Mouse (Mus musculus) MN1 (cell line): ENCODE data around the gene Rnase2b.
"Not testable (repeated sequence)": the region's sequence is repeated elsewhere in the genome, so short reads cannot be mapped to it uniquely, and the experiment has no call there.

Experiments
- DNase-seq: peaks from one replicate; pipeline ENCODE4 v3.0.0-alpha.2; 2016; ENCODE audit warnings: low spot score

Rnase2b gene

DNA sequence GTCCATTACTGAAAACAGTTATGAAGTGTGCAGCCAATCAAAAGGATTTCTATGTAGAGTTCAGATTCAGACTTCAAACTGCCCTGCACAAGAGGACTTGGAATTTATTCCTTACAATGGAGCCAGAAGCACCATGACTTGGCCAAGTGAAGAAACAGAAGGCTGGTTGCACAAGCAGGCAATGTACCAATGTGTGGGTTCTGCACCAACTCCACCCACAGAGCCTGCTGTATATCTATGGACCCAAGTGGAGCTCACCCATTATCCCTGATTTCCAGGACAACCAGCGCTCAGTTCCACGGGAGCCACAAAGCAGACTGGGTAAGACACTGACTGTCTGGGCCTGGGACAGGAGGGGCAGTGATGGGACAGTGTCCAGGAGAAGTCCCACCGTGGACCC, at the start of gene Rnase2b:
TSS of gene Rnase2b (plus strand) at position 285 of the 400 bp plus-strand sequence.
- not testable (repeated sequence) for DNase-seq

DNA sequence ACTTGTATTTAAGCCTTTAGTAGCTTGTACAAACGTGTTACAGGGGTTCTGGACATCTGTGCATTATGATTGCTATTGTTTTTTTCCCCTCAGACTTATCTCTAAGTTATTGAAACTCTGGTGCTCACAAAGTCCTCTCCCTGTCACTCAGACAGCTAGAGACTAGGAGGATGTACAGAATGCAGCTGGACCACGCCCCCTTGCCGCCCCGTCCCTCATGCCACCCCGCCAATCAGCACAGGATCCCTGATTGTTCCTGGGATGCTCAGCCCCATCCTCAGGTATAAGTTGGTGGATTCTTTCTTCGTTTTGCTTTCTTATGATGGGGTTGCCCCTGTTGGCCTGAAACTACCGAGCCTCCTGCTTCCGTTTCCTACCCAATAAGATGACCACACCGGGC, 48.6 kb upstream of the Rnase2b start:
- DNase-seq: no peak

DNA sequence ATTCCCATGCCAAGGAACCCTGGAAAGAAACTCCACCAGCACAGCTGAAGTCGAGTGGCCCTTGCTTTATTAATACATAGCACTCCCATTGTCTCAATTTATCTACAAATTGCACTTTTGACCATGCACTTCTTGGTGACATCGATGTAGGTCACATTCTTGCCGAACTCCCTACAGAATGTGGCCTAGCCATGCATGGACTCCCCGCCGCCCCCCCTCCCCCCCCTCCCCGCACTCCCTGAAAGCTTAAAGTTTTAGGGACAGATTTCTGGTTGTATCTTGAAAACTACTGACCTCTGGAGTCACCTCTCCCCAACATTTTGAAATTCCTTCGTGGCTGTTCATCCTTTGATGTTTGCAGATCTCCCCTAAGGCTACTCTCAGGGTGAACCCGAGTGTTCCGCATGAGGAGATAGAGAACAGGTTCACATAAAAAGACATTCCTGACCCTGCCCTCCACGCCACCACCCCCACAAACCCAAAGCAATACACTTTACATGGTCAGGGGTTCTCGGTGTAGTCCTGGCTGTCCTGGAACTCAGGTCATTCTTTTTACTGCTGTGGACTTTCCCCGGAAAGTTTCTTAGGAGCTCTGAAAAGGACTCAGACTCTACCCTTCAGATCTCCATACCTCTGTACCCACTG, 48.0 kb upstream of the Rnase2b start, which contains the start of gene Eddm3b:
TSS of gene Eddm3b (plus strand) at position 511 of the 645 bp plus-strand sequence.
- no peak for DNase-seq

DNA sequence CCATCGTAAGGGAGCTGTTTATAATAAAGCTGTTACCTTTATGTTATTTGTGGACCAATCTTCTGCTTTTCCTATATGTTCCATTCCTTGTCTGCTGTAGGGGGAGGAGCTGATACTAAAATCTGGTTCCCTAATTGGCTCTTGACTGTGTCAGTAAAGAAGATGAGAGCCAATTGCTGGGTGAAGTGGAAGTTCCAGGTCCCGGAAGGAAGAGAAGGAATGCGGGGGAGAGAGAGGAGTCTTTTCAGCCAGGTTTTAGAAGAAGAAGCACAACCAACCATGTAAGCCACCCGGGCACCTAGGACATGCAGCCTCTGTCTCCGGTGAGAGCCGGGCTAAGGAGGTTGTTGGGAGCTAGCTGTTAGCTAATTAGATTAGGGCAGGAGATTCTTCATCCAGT, 36.4 kb upstream of the Rnase2b start:
- DNase-seq: no peak

DNA sequence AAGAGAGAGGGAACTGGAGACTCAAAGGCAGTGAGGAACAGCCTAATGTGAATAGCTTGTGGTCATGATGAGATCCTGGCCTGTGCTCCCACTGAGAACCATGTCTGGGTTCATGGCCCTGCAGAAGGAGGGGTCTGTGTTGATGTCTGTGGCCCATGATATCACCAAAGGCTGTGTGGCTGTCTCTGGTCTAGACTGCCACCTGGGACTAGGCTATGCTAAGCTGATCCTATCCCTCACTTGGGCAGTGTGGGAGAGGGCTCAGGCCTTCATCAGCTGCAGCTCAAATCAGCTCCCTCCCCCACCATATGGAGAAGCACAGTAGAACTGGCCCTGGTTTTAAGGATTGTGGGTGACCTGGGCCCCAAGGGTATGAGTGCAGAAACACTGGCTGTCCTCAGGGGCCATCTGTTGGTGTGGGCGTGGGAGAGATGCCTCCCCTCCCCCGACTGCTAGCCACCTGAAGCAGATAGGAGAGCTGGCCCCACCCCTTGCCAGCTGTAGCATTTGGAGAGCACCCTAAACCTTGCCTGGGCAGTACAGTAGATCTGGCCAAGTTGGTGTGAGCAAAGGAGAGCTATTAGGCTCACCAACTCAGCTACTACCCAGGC, 34.3 kb upstream of the Rnase2b start:
- no peak for DNase-seq

DNA sequence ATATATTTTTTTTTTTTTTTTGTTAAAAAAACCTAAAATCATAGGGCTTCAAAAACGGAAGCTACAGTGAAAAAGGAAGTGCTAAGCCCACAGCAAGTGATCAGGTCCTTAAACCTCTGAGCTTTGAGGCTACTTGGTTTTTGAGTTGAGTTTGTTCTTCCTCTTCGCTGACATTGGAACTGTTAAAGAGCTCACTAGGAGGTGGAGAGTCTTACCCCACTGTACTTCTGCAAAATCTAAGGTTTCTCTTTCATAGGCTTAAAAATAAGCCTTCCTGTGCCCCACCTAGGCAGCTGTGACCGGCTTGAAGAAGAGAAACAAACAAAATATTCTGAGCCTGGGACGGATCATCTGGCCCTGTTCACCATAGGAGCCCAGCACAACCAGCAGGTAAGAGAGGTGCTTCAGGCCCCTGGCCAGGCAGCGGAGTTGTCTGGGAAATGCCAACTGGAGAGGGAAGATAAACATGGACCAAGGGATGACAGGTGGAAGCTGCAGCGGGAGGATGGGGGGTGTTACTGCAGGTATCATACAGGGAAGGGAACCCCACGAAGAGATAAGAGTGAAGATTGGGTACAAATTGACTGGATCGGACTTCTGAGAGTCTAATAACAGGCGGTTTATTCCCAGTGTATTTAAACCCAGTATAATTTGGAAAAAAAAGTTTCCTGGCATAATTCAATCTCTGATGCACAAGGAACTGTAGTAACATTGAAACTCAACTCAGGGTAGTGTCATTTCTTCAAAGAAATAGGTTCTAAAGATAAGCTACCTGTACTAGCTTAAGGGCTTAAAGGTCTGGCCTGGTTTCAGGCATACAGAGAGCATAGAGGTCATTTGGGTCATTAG, 33.1 kb upstream of the Rnase2b start:
- no peak for DNase-seq

DNA sequence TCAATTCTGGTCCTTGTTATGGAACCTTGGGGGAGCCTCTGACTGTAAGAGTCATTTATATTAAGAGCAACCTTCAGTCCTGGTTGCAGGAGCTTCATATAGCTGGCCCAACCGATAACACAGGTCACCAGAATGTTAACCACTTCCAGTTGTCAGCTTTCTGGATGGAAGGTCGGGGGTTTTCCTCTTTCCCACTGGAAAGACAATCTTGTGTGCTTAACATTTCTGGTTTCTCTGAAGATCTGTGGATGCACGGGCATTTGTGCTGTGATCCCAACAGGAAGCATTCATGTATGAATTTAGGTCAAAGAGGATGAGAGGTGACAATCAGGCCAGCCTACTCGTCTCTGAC, 32.5 kb upstream of the Rnase2b start:
- DNase-seq: no peak

DNA sequence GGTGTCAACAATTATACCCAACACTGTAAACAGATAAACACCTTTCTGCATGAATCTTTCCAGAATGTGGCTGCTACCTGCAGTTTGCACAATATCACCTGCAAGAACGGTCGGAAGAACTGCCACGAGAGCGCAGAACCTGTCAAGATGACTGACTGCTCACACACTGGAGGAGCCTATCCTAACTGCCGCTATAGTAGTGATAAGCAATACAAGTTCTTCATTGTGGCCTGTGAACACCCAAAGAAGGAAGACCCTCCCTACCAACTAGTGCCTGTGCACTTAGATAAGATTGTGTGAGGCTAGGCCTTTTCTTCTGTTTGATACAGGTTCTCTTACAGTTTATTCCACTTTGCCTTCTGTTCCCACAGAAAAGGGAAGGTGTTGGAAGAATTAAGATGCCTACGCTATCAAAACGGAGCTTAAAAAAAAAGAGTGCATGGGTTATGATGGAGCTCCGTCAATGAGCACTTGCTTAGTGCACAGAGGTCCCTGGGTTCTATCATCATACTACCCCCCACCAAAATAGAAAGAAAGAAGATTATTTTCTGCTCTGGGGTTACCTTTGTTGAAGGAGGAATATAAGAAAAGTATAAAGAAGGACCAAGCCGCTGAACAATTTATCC, 31.6 kb upstream of the Rnase2b start:
- DNase-seq: no peak

DNA sequence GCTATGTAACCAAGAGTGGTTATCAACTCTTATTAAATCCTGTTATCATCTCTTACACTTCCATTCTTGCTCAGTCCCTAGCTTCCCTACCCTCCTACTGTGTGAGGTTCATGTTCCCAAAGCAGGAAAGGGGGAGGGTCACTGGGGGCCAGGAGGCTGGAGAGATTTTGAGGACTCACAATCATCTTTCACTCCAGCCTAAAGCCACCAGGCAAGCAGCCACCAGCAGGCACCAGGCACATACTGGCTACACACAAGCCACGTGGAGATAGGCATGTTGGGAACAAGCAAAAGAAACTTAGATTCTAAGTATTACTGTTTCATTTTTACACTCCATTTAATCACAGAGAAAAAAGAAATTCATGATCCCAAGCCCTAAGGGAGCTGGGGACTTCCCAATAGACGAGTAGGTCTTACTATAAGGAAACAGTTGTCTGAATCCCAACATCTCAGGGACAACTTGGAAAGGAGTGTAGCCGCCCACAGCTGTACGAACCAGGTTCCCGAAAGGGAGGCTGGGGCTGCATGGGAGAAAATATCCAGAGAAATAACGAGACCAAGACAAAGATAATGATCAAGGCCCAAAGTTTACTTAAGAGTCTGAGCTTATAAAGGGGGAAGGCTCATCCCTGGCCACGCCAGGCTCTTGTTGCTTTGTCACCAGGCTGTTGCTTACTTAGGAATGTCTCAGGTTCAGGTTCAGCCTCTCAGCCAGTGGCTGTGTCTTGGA, 30.8 kb upstream of the Rnase2b start:
- DNase-seq: no peak

DNA sequence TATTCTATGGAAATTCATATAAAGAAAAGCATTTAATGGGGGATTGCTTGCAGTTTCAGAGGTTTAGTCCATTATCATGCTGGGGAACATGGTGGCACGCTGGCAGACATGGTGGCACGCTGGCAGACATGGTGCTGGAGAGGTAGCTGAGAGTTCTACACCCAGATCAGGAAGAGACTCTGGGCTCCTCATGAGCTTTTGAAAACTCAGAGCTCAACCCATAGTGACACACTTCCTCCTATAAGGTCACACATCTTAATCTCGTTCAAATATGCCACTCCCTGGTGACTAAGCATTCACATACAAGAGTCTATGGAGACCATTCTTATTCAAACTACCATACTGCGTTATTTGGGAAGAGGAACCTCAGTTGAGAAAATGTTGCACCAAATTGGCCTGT, 29.7 kb upstream of the Rnase2b start:
- DNase-seq: no peak

DNA sequence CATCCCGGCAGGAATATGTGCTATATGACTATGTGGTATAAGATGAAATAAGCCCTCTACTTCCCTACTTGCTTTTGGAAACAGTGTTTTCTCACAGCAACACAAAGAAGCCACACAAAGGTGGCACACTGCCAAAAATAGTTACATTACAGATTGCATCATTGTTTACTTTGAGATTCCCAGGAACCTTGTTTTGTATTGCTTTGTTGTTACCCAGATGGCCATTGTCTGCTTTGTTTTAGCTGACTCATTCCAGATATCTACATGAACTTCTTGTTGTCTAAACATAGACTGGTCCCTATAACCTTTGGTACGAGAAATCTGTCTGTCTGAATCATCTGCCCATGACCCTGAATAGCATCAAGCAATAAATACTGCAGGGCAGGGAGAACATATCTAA, 21.7 kb upstream of the Rnase2b start:
- peak; percentile 9 for DNase-seq

DNA sequence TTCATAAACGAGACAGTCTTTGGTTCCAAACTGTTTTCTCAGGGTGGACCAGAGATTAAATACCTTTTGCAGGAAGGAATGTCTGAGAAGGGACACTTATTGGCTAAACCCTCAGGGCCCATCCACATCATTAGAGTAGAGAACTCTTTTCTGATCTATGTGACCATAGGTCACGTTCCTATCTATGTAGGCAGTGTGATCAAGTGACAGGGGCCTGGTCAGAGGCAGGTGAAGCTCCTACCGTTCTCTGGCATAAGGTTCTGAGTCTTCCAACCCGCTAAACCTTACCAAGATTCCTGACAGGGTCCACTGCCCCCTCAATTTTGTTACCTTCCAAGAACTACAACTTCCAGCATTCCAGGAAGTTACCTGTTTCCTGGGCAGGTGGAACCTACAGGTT, 19.9 kb upstream of the Rnase2b start:
- DNase-seq: no peak

DNA sequence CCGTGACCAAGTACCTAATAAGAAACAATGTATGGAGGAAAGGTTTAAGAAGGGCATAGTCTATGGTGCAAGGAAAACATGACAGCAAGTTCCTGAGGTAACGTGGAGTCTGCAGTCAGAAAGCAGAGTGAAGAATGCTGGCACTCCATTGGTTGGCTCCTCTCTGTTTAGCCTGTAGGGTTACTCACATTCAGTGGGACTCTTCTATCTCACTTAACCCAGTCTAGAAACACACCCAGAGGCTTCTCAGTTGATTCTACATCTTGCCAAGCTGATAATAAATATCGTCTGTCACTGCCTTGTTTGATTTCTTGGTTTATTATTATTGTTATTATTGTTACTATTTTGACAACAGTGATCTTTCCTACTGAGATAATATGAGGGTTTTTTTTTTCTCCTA, 19.5 kb upstream of the Rnase2b start:
- no peak for DNase-seq

DNA sequence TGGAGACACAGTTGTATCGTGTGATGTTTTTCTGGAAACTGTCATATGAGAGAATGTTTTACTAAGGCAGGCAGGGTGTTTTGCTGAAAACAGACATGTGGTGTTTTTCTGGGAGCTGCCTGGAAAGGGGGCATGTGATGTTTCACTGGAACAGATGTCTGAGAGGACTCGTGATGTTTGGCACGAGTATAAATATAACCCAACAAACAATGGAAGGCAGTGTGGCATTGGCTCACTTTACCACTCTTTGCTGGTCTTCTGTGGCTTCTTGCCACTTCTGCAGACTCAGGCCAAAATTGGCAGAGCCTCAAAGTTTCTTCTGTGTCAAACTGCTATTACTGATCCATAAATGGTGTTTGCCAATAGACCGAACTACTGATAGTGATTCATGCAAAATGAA, 18.8 kb upstream of the Rnase2b start:
- no peak for DNase-seq

DNA sequence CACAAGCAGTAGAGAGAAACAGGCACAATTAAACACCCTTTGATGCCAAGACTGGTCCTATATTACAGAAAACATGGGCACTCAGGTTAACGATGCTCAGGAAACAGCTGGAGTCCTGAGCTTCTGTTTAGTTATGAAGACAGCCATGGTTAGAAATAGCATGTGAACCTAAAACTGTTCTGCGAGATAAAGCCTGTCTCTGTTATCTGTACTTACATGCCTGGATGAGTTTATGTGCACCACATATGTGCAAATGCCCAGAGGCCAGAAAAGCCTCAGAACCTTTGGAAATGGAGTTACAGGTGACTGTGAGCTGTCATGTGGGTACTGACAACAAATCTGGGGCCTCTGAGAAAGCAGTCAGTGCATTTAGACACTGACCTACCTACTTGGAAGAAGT, 18.1 kb upstream of the Rnase2b start:
- DNase-seq: no peak

DNA sequence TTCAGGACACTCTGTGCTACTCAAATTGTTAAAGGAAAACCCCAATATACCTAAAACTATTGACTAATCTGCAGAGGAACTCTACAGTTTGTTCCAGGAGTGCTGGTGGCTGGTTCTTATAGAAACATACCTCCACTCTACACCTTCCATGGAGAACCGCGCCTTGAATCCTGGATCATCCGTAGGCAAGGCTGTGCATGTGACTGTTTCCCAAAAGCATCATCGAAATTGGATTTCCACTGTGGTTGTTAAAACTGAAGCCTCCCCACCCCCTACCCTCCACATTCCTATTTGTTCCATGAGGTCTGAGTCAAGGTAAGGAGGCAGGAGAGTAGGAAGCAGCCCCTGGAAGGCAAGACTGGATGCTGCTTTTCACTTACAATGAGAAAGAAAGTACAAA, 17.6 kb upstream of the Rnase2b start:
- DNase-seq: no peak

DNA sequence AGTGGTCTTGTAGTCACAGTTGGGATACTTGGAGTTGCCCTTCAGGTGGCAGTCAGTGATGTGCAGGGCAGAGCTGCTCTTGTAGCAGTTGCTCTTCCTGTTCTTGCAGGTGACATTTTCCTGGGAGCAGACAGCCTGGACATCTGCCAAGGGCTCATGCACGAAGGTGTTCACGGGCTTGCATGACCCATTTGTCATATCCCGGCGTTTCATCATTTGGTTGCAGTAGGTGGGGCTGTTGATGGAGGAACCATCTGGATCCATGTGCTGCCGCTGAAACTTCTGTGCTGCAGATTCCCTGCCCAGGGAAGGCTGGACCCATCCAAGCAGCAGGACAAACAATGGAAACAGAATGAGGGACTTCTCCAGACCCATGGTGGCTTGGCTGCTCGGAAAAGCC, 16.5 kb upstream of the Rnase2b start:
- no peak for DNase-seq

DNA sequence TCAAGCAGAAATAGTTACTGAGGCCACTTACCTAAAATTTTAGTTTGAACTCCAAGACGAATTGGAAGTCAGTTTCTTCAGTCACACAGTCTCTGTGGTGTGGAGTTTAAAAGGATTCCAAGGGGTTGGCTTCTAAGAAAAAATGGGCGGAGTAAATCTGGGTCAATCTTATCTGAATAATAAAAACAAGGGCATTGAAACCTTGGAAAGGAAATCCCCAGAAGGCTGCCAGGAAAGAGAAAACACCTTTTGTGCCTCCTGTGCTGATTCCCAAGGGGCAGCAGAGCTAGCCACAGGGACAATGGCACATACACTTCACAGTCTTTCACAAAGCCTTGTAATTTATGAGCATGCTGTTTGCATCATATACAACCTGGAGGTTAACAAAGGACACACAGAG, 15.4 kb upstream of the Rnase2b start, which contains the start of gene Rnase1:
TSS of gene Rnase1 (minus strand) at position 101 of the 400 bp plus-strand sequence.
- no peak for DNase-seq

DNA sequence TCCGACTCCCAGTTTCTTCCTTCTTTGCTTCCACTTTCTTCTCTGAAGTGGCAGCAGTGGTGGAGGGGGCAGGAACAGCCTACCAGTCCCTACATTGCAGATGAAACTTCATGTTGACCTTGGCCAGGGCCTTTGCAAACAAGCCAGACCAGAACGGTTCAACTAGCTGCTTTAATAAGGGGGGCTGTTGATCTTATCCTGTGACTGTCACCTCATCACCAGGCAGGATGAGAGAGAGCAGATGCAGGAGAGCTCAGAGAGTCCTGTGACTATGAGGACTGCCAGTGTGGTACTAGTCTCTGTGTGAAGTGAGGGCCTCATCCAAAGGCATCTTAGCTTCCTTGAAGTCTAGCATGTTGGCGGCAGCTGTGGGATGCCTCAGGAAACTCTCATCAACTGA, 14.1 kb upstream of the Rnase2b start:
- DNase-seq: no peak

DNA sequence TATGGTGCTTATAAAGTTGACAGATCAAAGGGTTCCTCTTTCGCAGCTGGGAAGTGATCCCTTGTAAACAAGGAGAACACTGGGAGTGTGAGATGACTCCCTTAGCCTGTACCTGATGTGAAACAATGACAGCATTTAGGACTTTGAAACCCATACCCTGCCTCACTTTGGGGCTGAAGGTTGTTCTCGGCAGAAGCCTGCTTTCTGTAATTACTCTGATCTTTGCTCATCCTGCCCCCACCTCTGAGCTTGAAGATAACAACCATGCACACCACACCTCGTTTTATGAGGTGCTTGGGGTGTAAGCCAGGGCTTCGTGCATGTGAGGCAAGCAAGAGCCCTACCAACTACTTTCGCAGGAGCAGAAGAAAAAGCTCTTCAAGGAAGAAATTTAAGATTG, 12.9 kb upstream of the Rnase2b start:
- no peak for DNase-seq

DNA sequence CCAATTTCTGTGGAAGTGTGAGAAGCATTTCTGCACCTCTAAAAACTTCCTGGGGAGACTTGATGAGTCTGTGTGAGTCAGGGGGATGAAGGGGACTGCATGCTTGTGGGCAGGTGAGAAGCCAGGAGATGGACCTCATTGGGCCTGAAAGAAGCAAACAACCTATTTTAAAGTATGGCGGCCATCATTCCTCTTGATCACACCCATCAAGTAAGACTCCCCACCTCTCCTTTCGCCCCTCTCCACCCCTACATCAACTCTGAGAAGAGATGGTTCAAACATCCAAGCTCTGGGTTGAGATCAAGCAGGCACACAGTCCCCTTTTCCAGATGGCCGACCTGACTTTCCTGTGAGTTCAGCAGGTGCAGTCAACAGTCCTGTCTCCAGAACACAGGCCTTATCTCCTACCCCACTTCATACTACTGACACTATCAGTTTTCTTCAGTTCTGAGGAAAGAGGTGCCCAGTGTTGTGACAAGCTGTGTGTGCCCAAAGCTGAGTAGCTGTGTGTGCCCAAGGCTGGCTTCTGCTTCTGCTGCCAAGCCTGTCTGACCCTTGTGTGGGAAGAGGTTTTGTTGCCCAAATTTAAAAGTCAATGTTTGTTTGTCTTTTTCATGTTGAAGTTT, 11.7 kb upstream of the Rnase2b start:
- no peak for DNase-seq
